Mouse (Mus musculus) lung, postnatal 0 days (tissue): ENCODE measurements at regions not wholly inside any gene's neighbourhood (a gene's known extent, or its start where the extent isn't known, plus 50 kb on each side); places are given as distances from the start of the nearest gene placed in this dataset.

ENCODE experiments used
- CTCF ChIP-seq: IDR thresholded peaks from 2 replicates; pipeline ENCODE4 v1.5.1; 2016; ENCODE audit warnings: antibody characterized with exemption, mild to moderate bottlenecking
- EP300 ChIP-seq: IDR thresholded peaks from 2 replicates; pipeline ENCODE4 v1.6.1; 2016; ENCODE audit warnings: antibody characterized with exemption, mild to moderate bottlenecking, control low read depth

GRCm38 (mm10) chr6:112546033-112546432 lies 56.3 kb upstream of the Oxtr start:
- TF ChIP-seq CTCF (no peak), EP300 (no peak)
